Mouse (Mus musculus) yolk sac, embryonic 10.5 days (tissue): ENCODE results near the gene Mst1r.
A peak's percentile ranks its signal among the peaks of the same experiment; 100 is the strongest.

Experiments used
- DNase-seq: peaks from one replicate; pipeline ENCODE4 v3.0.0-alpha.2; 2017; ENCODE audit warnings: low spot score

The Mst1r gene

GRCm38 (mm10) chr9:107955613-107956289 lies 49.1 kb downstream of the Mst1r start:
- no peak for DNase-seq

GRCm38 (mm10) chr9:107957141-107957540 lies 50.5 kb downstream of the Mst1r start:
- no peak for DNase-seq

- no peak for DNase-seq
These were observed 53.2 kb downstream of the Mst1r start for GRCm38 (mm10) chr9:107959896-107960295.

- no peak for DNase-seq
These were observed 54.3 kb downstream of the Mst1r start for GRCm38 (mm10) chr9:107960928-107961327.

DNA sequence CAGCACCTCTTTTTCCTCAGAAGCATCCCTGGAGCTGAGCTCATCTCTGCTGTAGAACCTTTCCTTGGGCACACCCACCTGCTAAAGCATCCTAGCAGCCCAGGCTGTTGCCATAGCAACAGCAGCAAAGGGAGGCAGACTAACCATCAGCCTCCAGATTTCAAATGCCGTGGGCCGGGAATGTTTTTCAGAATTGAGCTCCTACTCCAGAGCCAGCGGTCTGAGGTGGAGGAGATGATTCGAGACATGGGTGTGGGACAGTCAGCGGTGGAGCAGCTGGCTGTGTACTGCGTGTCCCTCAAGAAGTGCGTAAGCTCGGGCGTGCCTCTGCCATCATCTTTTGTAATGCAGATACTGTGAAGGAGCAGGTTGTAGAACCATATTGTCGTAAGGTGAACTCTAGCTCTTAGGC lies 54.7 kb downstream of the Mst1r start:
- DNase-seq: no peak

DNA sequence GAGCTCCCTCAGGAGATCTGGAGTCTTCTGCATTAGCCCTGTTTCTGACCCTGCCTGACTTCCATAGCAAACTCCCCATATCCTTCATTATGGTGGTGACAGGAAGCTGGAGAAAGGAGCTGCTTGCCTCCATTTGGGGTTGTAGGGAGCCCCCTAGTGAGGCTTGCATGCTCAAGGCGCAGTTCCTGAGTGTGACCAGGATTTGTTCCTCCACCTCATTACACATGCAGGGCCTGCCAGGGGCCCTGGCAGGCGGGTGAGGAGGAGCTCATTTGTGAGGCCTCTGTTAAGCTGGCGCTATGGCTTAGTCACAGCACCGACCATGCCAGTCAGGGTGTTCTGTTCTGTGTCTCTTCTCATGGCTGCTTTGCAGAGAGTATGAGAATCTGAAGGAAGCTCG lies 55.2 kb downstream of the Mst1r start:
- no peak for DNase-seq

GRCm38 (mm10) chr9:107962916-107963315 lies 56.2 kb downstream of the Mst1r start:
- no peak for DNase-seq

GRCm38 (mm10) chr9:107963700-107964099 lies 57.0 kb downstream of the Mst1r start:
- peak; percentile 80 for DNase-seq

- no peak for DNase-seq
These were observed 58.0 kb downstream of the Mst1r start for GRCm38 (mm10) chr9:107964681-107965080.

GRCm38 (mm10) chr9:107966676-107967075 lies 60.0 kb downstream of the Mst1r start:
- DNase-seq: no peak

- DNase-seq: no peak
These were observed 60.8 kb downstream of the Mst1r start for GRCm38 (mm10) chr9:107967437-107967836.

GRCm38 (mm10) chr9:107968531-107968930 lies 61.9 kb downstream of the Mst1r start:
- no peak for DNase-seq
